Mouse (Mus musculus): ENCODE measurements around the gene Fbxl21.
A peak's percentile ranks its signal among the peaks of the same experiment; 100 is the strongest.

- TF ChIP-seq CTCF (IDR thresholded peaks at IDR 0.05; ENCODE audit: control insufficient read depth, insufficient read depth, insufficient read length) (peak; percentile 53), CEBPB (IDR thresholded peaks at IDR 0.05; ENCODE audit: low read depth) (no peak), MYOD1 (IDR thresholded peaks at IDR 0.05; ENCODE audit: control insufficient read depth, insufficient read length, low read depth) (no peak), MAX (IDR thresholded peaks at IDR 0.05) (no peak)
These were observed 40.8 kb downstream of the Fbxl21 start for GRCm38 (mm10) chr13:56563075-56563474.

Data from C2C12 (cell line).